Mouse (Mus musculus) c-Kit-positive CD71-positive TER-119-positive erythroid progenitor cells, embryonic 14.5 days (primary cell): ENCODE data around the gene Noct.
"Not testable (repeated sequence)": the region's sequence is repeated elsewhere in the genome, so short reads cannot be mapped to it uniquely, and the experiment has no call there.

ENCODE experiments used
- DNase-seq: peaks from one replicate; pipeline ENCODE4 v3.0.0-alpha.2; 2013; ENCODE audit warnings: low spot score

The Noct gene

DNA sequence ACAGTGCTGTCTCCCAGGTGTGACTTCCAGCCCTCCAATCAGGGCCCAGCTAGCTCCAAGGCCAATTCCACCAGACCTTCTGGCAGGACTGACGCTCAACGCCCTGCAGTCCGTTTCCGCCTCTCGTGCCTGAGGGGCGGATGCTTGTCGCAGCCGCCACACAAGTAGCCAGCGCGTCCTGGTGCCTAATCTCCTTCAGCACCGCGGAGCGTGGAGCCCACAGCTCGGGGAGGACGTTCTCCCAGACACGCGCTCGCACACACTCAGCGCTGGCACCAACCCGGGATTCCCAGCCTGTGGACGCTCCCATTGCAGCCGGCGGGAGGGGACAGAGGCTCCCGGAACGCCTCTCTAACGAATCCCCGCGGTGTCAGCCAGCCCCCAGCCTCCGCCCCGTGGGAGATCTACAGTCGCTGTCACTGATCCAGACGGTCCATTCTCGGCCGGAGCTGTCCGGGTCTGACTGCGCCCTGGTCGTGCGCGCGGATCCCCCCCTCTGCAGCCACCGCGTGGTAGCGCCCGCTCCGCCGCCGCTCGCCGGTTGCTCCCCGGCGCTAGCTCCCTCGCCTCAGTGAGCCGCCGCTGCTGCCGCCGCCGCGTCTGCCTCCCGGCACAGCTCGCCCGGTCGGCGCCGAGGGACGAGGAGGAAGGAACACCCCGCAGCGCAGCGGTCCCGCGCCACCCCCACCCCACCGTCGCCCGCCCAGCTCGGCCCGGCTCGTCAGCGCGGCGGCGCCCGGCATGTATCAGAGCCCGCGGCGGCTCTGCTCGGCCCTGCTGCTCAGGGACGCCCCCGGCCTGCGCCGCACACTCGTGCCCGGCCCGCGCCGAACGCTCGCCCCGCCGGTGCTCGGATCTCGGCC is at the start of gene Noct:
Gene Noct, plus strand, starts transcription at position 85 of the 863 bp plus-strand sequence.
- peak; percentile 88 for DNase-seq

DNA sequence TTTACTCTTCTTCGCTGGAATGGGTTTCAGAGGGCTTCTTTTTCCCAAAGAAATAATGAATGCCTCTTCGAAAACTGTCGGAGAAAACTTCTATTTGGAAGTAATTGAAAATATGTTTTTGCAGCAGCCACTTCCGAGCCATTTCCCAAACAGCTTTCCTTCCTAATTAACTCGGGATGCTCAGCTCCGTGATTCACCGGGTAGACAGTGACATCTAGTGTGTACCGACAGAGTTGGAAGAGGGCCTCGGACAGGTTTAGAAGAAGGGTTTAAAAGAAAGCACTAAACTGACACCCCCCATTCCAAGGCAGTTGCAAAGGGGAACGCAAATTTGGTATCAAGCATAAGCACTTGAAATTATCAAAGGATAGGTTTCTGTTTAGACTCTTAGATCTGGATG is 46.1 kb upstream of the Noct start:
- DNase-seq: no peak

DNA sequence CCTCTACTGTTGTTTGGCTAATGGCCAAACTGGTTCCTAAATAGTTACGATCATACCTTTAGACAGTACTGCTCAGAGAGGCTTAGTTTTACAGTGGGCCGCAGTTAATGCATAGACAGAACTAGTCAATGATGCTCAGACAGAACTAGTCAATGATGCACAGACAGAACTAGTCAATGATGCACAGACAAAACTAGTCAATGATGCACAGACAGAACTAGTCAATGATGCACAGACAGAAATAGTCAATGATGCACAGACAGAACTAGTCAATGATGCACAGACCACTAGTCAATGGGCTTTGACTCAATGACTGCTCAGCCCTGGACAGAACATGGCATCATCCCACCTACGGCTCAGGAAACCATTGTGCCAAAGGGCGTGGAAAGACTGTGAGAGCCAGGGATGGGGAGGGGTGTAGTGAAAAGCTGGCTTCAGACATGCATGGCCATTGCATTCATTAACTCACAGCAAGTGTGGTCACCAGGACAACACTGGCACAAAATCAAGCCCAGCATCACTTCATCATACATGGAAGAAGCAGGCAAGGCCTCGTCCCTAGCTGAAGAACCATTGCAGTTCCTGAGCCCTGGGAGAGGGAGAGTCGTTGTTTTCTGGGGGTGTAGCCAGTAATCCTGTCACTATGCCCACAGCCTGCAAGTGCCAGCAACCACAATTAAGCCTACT is 44.6 kb upstream of the Noct start:
- DNase-seq: no peak

DNA sequence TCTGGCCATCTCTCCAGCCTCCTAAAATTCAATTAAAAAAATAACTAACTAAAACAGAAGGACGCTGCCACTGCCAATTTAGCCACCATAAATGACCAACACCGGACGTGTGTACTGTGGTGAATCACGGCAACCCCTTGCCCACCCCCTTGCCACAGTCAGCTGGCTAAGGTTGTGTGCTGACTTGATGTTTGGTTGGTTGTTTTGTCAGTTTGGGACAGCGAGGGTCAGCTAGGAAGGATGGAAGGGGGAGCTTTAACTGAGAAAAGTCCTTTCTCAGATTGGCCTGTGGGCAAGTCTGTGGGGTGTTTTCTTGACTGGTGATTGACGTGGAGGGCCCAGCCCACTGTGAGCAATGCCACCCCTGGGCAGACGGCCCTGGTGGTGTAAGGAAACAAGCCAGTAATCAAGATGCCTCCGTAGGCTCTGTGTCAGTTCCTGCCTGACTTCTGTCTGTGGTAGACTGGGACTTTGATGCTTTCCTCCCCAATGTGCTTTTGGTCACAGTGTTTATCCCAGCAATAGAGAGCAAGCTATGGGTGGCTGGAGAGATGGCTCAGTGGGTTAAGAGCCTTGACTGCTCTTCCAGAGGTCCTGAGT is 43.8 kb upstream of the Noct start:
- DNase-seq: no peak

DNA sequence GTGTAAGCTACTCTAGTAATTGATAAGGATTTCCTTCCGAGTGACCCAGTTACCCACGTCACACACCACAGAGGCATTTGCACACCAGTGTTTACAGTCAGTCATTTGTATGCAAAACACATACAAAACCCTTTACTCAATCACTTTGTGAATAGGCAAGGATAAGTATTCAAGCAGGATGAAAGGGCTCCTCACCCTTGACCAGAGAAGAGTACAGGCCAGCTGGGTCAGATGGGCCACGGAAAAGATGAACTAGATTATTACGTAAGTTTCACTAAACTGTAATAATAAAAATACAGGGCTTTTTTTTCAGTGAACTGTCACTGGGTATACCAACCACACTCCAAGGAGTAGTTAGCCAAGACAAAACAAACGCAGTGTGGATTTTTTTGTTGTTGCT is 41.8 kb upstream of the Noct start:
- DNase-seq: no peak

DNA sequence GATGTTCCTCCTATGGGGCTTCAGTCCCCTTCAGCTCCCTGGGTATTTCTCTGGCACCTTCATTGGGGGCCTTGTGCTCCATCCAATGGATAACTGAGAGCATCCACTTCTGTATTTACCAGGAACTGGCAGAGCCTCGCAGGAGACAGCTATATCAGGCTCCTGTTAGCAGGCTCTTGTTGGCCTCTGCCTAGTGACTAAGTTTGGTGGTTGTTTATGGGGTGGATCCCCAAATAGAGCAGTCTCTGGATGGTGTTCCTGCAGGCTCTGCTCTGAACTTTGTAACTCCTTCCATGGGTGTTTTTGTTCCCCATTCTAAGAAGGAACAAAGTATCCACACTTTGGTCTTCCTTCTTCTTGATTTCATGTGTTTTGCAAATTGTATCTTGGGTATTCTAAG is 40.7 kb upstream of the Noct start:
- DNase-seq: not testable (repeated sequence)

DNA sequence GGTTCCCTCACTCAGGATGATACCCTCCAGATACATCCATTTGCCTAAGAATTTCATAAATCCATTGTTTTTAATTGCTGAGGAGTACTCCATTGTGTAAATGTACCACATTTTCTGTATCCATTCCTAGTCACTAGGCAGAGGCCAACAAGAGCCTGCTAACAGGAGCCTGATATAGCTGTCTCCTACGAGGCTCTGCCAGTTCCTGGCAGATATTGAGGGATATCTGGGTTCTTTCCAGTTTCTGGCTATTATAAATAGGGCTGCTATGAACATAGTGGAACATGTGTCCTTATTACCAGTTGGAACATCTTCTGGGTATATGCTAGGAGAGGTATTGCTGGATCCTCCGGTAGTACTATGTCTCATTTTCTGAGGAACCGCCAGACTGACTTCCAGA is 40.3 kb upstream of the Noct start:
- not testable (repeated sequence) for DNase-seq

DNA sequence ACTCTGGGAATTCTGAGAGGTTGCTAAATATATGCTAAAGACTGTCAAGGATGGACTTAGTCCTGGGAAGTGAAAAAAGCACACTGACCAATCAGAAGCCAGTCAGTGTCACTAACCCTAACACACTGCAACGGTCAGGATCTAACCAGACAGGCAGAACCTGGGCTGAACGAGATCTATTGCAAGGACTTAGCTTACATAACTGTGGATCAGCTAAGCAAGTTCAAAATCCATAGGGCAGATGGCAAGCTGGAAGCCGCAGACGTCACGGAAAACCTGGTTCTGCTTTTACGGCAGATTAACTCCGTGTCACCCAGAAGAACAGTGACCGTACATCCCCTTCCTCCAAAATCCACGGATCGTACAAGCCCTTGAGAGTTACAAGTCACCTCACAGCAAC is 39.5 kb upstream of the Noct start:
- DNase-seq: no peak

DNA sequence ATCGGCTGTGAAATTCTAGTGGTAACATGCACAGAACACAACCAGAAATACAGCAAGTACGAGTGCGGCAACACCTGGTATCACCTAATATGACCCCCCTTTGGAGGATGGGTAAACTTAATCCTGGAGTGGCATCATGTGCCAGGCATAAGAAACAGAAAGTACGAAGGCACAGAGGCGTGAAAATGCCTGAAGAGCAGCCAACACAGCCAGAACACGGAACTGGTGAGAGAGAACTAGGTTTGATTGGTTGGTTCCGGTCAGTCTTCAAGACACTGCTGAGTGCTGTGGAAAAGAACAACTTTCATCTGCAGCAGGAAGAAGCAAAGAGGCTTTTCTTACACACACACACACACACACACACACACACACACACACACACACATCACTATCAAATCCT is 38.8 kb upstream of the Noct start:
- DNase-seq: no peak

DNA sequence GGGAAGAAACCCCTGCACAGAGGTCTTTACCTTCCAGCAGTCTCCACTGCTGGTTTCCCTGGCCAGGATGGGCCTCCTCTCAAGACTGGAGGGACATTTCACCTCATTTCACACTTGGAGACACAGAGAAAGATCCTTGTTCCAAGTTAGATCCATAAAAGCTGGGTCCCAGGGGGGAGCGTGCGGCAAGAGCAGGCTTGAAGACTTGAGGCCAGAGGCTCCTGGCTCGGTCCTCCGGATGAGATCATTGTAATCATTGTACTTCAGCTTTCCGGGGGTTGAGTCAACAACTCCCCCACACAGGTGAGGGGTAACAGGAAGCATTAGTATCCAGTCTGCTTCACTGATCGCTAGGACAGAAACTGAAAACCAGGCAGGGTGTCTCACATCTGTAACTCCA is 30.2 kb upstream of the Noct start:
- DNase-seq: no peak

DNA sequence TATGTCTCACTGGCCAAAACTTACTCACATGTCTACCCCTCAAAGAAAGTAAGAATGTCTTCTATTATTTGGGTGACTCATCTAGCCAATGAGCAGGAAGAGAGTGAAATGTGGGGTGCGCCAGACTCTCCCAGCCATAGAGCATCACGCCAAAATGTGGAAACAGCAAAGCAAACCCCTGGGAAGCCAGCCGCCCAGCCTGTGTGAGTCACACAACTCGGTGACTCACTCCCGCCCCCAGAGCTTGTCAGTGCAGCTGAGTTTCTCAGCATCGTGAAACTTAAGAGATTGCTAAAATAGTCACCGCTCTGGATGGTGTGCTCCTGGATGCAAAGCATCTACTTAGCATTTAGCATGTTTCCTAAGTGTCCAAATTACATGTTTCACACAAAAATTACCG is 28.9 kb upstream of the Noct start:
- peak; percentile 42 for DNase-seq

DNA sequence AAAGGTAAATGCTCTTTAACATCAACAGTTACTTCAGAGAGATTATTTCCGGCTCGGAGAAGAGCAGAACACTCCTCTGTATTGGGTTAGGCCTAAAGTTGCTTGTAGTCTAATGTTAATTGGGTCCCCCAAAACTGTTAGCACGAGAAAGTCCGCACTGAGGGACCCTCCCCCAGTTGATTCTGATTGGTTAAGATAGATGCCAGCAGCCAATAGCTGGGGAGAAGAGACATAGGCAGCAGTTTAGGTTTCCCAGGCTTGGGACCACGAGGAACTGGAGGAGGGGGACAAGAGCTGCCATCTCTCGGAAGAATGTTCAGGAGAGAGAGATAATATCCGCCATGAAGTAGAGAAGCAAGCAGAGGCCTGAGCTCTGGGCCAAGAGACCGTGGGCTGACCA is 28.5 kb upstream of the Noct start:
- no peak for DNase-seq

DNA sequence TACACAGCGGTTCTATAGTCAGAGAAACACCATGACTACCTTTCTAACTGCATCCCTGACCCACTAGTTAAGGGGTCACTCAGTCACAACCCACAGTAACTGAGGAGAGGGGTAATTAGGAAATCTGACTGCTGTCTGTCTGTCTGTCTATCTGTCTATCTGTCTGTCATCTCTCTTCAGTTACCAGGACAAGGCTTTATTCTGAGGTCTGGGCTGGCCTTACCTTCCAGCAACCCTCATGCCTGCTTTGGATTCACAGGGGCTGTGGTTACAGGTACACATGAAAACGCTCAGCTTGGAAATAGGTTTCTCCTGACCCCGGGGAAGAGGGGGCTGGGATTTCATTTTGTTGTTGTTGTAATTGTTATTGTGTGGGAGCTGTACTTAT is 27.5 kb upstream of the Noct start:
- no peak for DNase-seq

DNA sequence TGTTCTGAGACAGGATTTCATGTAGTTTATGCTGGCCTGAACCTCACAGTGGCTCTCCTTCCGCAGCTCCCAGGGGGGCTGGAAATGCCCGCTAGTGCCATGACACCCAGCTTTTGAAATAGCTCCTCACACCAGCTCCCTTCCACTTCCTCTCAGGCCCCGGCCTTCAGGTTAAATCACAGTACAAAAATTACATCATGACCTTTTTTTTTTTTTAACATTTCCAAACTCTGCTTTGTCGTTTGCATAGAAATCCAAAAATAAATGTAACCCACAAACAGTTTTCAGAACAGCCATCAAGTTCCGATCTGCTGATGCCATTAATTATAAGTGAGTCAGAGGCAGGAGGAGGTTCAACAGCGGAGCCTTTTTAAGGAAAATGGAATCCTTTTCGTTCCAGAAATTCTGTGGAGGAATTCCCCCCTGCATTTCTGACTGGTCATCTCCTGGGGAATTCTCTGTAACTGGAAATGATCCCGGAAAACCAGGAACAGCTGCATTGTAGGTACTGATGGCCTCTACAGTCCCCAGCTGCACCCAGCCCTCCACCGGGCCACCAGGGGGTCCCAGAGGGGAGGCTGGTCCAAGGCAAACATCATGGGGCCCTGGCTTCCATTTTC is 27.0 kb upstream of the Noct start:
- DNase-seq: no peak

DNA sequence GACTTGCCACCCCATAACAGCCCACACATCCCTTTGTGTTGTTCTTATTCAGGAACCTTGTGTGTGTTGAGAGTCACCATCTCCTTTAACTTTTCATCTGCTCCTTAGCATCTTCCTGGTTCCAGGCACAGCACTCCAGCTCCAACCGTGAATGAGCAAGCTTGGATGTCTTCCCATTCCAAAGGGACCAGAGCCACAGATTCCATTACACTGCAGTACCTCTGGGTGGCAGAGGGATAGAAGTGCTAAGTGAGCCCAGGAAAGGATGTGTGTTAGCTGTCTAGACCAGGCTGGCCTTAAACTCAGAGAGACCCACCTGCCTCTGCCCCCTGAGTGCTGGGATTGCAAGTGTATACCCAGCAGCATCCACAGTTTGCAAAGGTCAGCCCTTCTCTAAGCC is 26.0 kb upstream of the Noct start:
- no peak for DNase-seq

DNA sequence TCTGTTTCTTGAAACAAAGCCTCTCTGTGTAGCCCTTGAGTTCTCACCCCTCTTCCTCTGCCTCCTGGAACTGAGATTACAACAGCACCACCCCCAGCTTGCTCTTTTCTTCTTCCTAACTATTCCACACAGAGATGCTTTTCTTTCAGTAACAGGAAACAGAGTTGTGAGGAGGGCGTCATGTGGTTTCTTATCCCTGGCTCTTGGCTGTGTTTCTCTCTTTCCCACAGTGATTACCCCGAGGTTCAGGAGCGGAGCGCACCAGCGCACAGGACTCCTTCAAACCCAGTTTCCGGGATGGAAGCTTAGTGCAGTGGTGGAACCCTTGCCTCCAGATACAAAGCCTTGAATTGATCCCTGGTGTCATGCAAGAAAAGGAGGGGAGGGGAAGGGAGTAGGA is 25.1 kb upstream of the Noct start:
- no peak for DNase-seq

DNA sequence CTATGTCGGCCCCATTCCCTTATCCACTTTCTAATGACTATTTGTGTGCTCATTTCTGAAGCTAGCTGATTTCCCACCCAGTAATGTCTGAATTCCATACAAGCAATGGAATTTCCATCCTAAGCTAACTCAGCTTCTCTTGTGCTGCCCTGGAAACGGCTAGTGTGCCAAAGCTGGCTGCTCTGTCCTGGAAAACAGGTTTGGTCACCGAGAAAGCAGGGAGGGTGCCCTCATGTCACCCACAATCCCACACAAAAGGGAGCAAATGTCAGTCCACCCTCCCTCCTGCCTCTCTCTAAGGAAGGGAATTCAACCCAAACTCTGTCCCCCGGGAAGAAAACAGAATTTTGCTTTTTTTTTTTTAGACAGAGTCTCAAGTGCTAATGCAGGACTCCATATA is 23.9 kb upstream of the Noct start:
- no peak for DNase-seq

DNA sequence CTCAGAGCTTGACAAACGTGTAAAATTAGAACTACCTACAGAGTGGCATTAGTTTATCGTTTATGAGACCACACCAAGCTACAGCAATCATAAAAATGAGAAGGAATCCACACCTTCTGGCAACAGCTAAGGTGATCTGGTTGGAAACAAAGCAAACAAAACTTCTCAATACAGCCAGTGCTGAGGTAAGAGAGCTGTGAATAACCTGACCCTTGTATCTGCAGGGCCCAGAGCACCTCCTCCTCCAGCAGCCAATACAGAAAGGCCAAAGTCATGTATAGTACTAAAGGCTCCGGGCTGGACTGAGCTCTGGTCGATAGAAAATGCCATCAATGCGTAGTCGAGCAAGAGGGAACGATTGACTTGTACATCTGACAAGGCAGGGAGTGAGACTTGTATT is 23.4 kb upstream of the Noct start:
- DNase-seq: no peak

DNA sequence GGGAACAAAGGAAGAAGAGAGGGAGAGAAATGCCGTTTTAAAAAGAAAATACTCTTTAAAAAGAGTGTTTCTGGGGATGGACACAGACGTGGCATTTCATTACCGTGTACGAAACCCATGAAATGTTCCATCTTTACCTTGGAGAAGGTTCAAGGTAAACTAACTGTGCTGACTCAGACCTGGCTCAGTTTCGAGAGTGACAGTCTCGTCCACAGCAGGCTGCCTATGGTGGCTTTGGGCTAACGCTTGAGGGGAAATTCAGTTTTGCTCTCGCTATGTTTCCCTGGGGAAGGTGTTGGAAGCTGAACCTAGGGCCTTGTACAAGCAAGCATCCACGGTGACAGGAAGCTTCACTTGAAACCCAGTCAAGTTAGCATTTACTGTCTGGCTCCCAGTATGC is 22.3 kb upstream of the Noct start:
- DNase-seq: no peak

DNA sequence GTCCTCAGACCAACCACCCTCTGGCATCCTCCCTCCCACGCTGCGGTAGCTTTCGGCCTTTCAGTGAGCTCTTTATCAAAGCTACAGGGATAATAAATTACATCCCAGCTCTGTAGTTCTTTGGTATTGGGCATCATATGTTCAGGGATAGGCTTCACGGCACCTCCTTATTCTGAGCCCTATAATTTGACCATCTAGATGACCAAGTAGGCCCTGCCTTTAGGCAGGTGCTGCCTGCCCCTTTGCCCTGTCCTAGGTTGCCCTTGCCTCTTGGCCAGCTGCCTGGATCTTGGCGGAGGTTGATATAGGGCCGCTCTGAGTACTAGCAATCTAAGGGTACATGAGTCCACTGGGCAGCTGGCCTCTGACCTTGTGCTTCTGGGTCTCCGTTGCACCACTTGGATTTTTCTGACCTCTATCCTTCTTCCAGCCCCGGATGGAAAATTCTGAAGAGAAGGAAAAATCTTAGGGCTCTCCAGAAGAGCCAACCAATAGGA is 21.7 kb upstream of the Noct start:
- DNase-seq: no peak

DNA sequence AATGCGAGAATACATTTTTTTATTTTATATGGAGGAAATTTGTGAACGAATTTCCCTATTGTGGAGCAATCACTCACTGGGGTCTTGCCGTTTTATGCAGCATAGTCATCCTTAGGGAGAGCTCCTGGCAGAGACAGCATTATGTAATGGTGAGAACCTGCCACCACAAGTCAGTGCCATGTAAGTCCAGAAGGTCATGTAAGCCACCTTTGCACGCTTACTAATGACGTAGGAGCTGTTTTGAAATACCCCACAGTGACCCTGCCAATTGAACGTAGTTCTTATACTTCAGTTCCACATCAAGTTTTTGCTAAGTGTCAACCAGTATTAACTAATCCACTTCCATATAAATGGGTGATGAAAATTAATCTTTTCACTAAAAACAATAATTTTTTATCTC is 20.3 kb upstream of the Noct start:
- no peak for DNase-seq

DNA sequence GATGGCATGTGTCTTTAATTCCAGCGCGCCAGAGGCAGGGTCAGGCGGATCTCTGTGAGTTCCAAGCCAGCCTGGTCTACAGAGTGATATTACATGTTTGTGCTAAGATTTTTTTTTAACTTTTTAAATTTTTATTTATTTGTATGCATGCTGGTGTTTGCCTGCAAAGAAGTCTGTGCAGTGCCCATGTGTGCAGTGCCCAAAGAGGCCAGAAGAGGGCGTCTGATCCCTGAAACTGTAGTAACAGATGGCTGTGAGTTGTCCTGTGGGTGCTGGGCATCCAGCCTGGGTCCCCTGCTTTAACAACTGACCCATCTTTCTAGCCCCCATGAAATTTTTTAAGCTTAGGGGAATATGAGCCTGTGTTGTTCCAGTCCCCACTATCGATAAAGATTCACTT is 19.8 kb upstream of the Noct start:
- no peak for DNase-seq

DNA sequence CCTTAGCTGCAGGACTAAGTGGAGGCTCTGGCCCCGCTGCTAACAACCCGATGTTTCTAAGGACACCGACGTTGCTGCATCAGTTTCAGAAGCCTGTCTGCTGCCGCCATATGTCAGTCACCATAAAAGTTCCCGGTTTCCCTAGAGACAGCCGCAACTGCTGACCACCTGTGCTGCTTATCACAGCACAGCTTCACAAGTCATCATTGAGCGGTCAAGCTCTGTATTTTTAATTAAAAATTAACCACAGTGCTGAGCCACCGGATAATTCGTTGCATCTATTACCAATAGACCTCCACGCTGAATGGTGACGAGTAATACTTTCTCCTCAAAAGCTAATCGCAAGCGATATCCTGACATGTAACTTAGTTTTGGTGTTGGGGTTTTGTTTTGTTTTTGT is 19.4 kb upstream of the Noct start:
- no peak for DNase-seq
